Mouse (Mus musculus) small intestine, adult 2 months (tissue): ENCODE results near the gene Sf3b6.

Experiments used
- CTCF ChIP-seq: fragments of 200-500 bp; IDR thresholded peaks from 2 replicates; pipeline ENCODE4 v1.5.1; 2012; ENCODE audit warnings: low read depth, mild to moderate bottlenecking, control low read depth, inconsistent platforms, low read length, moderate library complexity, mixed read lengths; ENCODE audit not compliant: insufficient replicate concordance, insufficient read length; ENCODE audit errors: extremely low read depth
- POLR2A ChIP-seq: fragments of 200-500 bp; IDR thresholded peaks from 2 replicates; pipeline ENCODE4 v1.6.1; 2012; ENCODE audit warnings: low read depth, mild to moderate bottlenecking, control low read depth, inconsistent platforms, low read length, moderate library complexity

- TF ChIP-seq POLR2A (no peak), CTCF (no peak)
Measured at GRCm38 (mm10) chr12:4873531-4873930, 56.2 kb downstream of the Sf3b6 start.
